Mouse (Mus musculus): ENCODE data around the gene Pin4.

The Pin4 gene

DNA sequence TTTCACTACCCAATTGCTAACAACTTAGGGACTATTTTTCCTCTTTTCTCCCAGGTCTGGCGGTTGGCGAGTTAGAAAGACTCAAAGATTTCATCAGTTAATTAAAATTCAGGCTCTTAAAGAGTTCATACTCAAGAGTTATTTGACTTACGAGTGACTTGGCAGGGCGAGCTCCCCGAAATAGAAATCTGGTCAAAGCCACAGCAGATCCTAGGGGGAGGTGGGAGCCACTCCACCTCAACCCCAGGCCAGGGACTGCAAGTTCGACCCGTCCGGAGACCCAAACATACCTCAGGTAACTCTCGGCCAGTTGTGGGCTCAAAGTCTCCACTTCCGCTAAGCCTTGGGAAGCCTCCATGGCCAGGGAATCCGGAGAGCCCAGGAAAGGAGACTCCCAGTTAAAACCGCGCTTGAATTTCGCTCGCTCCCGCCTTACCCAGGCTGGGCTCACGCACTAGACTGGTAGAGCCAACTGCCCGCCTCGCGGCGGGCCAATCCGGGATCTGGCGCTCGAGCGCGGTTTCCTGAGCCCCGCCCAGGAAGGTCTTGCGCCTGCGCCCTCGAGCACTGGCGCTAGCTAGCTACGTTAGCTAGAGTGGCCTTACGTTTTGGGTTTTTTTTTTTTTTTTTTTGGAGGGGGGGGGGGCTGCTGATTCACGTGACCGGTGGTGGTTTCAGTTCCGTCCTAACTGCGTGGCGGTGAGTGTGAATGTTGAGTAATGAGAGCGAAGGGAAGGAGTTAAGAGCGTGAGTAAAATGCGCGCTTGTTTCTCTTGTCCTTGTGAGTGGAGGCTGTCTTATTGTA, 37.6 kb downstream of the Pin4 start, which contains the start of gene Ercc6l:
Ercc6l (minus strand) TSS at position 474 of the 805 bp plus-strand sequence.
- DNase-seq, result peak; percentile 93 to 97

DNA sequence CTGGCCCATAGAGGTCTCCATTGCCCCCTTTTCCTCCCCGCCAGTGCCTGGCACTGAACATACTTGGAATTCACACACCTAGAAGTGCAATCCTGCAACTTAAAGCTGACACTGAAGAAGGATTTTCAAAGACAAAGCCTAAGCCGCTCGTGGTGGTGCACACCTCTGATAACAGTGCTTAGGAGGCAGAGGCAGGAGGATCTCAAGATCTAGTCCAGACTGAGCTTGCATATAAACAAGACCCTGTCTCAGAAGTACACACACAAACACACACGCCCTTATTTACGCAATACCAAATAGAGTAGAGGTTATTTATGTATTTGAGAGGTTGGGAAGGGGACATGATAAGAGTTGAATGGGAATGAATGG, 38.2 kb downstream of the Pin4 start:
- no peak for DNase-seq

DNA sequence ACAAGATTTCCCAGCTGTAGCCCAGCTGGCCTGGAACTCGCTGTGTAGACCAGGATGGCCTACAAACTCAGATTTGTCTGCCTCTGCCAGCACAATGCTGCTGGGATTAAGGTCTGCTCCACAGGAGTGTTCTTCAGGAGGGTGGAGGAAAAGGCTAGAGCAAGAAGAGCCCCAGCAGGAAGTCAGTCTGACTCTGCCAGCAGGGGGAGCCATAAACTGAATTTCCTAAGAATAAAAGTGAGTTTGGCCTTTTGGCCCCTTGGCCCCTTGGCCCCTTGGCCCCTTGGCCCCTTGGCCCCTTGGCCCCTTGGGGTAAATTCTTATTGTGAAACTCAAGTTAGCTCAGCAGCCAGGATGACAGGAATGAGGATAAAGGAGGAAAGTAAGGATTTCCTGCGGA, 40.5 kb downstream of the Pin4 start:
- peak in 1 of 2 experiments; percentile 38 for DNase-seq

DNA sequence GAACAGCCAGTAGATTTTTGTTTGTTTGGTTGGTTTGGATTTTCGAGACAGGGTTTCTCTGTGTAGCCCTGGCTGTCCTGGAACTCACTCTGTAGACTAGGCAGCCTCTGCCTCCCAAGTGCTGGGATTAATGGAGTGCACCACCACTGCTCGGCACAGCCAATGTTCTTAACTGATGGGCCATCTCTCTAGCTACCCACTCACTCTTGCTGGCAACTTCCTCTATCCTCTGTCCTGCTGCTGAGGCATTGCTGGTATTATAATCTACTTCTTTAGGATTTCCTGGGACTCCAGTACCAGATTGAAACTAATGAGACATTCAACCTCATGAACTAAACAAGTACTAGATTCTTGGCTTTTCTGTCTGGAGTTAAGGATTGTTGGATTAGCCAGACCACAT, 41.3 kb downstream of the Pin4 start:
- no peak for DNase-seq

DNA sequence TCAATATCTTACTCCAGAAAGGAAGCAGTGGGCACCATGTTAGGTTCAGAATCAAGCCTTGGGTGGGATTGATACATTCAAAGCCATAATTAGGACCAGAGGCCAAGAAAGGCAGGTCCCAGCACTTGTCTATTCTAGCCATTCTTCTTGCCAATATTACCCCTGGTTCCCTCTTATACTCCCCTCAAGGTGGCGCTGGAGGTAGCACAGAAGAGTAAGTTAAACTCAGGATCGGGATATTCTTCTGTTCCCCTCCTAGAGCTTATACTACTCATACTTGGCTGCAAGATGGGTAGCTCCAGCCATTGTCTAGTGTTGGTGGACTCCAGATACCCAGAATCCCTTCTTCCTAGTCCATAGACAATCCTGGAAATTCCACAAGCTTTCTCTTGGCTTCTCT, 43.8 kb downstream of the Pin4 start:
- DNase-seq, result no peak

DNA sequence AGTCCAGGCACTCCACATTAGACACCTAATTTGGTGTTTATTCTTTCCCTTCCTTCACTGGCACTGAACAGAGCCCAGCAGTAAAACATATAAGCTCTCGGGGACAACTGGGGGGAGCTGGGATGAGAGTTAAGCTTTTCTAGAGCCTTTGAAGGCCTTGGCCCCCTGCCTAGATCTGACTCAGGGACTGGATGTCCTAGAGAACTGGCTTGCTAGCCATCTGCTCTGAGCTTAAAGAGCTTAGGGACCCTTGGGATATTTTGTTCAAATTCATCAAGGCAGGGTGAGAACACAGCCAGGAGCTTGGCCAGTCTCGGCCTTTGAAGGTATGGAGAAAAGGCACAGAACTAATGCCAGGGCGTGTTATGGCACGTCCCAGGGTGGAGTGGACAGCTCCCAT, 44.3 kb downstream of the Pin4 start:
- peak in 1 of 2 experiments; percentile 26 for DNase-seq

DNA sequence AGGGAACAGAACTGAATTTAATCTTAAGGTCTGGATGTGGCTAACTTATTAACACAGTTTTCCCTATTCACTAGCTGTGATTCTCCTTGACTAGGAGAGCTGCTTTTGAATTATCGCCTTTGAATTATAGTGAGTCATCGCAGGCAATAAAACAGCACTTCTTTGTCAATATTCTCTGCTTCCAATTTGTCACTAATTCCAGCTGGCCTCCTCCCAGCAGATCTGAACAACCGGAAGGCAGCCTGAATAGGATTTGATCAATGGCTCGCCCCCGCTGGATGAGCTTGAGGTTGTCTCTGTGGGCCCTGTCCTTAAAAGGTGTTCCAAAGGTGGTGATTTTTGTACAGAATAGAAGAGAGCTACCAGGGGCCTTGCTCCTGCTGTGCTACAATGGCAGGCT, 47.3 kb downstream of the Pin4 start:
- DNase-seq, result no peak

DNA sequence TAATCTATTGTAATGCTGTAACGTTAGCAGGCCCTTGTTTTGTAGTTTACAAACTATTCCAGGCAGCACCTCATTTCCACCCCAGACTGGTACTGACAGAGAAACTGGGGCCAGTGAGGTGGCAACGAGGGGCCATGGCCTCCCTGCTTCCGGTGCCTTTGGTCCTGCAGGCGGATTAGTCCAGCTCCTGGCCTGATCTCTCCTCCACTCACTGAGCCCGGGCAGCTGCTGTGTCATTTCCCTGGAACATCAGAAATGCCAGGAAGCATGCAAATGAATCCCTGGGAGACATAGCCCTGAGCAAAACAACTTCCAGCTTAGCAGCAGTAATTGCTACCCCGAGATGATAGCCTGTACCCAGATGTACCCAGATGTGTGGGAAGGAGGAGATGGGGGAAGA, 47.7 kb downstream of the Pin4 start:
- peak in 1 of 2 experiments; percentile 54 for DNase-seq

DNA sequence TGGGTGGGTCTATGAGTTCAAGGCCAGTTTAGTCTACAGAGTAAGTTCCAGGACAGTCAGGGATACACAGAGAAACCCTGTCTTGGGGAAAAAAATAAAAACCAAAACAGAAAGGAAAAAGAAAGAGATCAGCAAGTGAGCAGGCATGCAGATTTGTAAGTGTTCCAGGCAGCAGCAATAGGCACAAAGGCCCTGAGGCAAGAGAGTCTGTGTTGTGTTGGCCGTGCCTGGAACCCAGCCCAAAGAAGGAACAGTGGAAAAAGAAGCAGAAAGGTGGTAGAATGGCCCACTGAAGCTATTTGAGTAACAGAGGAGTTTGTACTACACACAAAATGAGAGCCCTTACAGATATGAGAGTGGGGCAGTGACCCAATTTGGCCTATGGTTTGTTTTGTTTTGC, 50.5 kb downstream of the Pin4 start:
- no peak for DNase-seq

DNA sequence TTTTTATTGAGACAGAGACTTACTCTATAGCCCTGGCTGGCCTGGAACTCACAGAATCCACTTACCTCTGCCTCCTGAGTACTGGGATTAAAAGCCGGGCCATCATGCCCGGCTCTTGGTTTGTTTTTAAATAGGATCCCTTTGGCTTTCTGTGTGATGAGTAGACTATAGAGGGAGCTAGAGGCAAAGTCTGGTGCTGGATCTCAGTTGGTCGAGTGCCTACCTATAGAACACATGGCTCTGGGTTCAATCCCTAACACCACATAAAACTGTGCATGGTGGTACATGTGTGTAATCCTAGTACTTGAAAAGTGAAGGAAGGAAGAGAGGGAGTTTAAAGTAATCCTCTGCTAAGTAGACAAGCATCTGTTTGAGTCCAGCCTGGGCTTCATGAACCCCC, 50.9 kb downstream of the Pin4 start:
- DNase-seq, result no peak

DNA sequence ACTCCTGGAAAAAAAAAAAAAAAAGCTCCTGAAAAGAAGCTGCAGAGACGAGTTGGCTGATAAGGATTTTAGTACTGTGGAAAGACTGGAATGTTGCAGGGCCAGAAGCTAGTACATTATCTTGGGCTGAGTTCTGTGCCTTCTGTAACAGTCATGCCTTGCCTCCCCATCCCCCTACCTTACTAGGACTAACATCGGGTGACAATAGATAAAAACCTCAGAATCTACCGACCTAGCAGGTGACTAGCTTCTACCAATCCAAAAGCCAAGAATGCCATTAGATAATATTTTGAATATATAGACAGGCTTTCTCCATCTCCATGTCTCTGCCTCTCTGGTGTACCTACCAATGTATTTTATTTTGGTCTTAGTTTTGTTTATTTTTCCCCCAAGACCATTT, 51.7 kb downstream of the Pin4 start:
- no peak for DNase-seq

DNA sequence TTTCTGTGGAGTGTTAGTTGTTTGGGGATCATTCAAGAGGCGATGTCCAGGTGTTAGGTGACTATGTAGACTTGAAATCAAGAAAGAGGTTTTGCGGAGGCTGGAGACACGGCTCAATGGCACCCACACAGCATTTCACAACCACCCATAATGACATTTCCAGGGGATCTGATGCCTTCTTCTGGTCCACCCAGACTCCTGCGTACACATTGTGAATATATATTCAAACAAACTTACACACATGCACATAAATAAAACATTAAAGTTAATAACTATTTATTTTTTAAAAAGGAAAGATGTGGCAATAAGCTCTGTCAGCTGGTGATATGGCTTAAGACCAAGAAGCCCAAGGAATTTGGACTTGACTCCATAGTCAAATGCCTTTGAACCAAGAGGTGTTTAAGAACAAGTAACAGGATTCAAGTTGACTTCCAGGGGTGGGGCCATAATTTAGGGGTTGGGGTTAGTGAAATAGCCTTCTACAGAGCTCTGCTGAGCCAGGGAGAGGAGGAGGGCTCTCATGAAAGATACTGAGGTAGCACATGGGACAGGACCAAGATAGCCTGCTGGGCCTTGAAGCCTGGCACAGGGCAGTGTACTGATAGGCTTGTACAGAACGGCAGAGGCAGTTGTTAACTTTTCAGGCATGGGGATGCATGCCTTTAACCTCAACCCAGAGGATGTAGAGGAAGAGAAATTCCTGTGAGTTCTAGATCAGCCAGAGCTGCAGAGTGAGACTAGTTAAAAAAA, 56.5 kb downstream of the Pin4 start:
- DNase-seq, result peak in 1 of 2 experiments; percentile 21
